Mouse (Mus musculus) cortical plate, adult 2 months (tissue): ENCODE measurements at regions not wholly inside any gene's neighbourhood (a gene's known extent, or its start where the extent isn't known, plus 50 kb on each side); places are given as distances from the start of the nearest gene placed in this dataset.

Source experiments
- CTCF ChIP-seq: fragments of 200-500 bp; IDR thresholded peaks from 2 replicates; pipeline ENCODE4 v1.5.1; 2011; ENCODE audit warnings: mild to moderate bottlenecking, control low read depth, low read length; ENCODE audit not compliant: insufficient read depth; ENCODE audit errors: extremely low read depth
- POLR2A ChIP-seq: fragments of 200-500 bp; IDR thresholded peaks from 2 replicates; pipeline ENCODE4 v1.6.1; 2011; ENCODE audit warnings: mild to moderate bottlenecking, low read length, control low read depth; ENCODE audit not compliant: insufficient read depth; ENCODE audit errors: extremely low read depth

- TF ChIP-seq POLR2A (no peak), CTCF (no peak)
These were observed 115.5 kb upstream of the Dnajc19 start for GRCm38 (mm10) chr3:34196451-34197162.
